Mouse (Mus musculus) urinary bladder, adult 2 months (tissue): ENCODE data around the gene Plcd1. TPM values are rescaled to one million over a fixed set of nuclear protein-coding genes. Genes with fewer than 3 reads are reported as not detected.
A peak's percentile ranks its signal among the peaks of the same experiment; 100 is the strongest.

Experiments
- DNase-seq: peaks from one replicate; pipeline ENCODE4 v3.0.0; 2022; ENCODE audit warnings: low spot score
- polyA plus RNA-seq: library from polyadenylated mRNA; depleted of rRNA; stranded (reverse); fragments of >200 nt; gene quantifications from 2 replicates; pipeline ENCODE4 v1.2.3, GENCODE M21; 2012; rRNA removed

Plcd1 gene
- polyA plus RNA-seq = 72.3 and 76.4 TPM in 2 replicates

- DNase-seq = peak; percentile 80
These were observed at the start of gene Plcd1 for GRCm38 (mm10) chr9:119093419-119094295. Plcd1 (minus strand) TSS chr9:119093502.

- DNase-seq = no peak
These were observed 48.8 kb upstream of the Plcd1 start for GRCm38 (mm10) chr9:119142066-119142465.

- DNase-seq = no peak
These were observed 45.5 kb upstream of the Plcd1 start for GRCm38 (mm10) chr9:119138836-119139235.

GRCm38 (mm10) chr9:119130692-119131091 lies 37.4 kb upstream of the Plcd1 start:
- DNase-seq = no peak

GRCm38 (mm10) chr9:119128436-119129181 lies 35.3 kb upstream of the Plcd1 start:
- DNase-seq = no peak

- no peak for DNase-seq
These were observed 29.5 kb upstream of the Plcd1 start for GRCm38 (mm10) chr9:119122596-119123369.

- no peak for DNase-seq
These were observed 26.9 kb upstream of the Plcd1 start for GRCm38 (mm10) chr9:119120168-119120560.

- no peak for DNase-seq
These were observed 26.3 kb upstream of the Plcd1 start for GRCm38 (mm10) chr9:119119409-119120167.

GRCm38 (mm10) chr9:119114911-119115310 lies 21.6 kb upstream of the Plcd1 start:
- DNase-seq = no peak

GRCm38 (mm10) chr9:119110640-119111039 lies 17.3 kb upstream of the Plcd1 start:
- no peak for DNase-seq

- no peak for DNase-seq
These were observed 16.5 kb upstream of the Plcd1 start for GRCm38 (mm10) chr9:119109685-119110353.

GRCm38 (mm10) chr9:119107566-119107965 lies 14.3 kb upstream of the Plcd1 start:
- DNase-seq = no peak

- no peak for DNase-seq
These were observed 9.4 kb upstream of the Plcd1 start for GRCm38 (mm10) chr9:119102783-119103113.

GRCm38 (mm10) chr9:119101992-119102782 lies 8.9 kb upstream of the Plcd1 start, which contains the start of gene Dlec1:
Dlec1 (plus strand) TSS chr9:119102478.
- no peak for DNase-seq

- no peak for DNase-seq
These were observed 7.0 kb upstream of the Plcd1 start for GRCm38 (mm10) chr9:119100177-119100898.

- no peak for DNase-seq
These were observed 1.3 kb upstream of the Plcd1 start for GRCm38 (mm10) chr9:119094462-119095109.

GRCm38 (mm10) chr9:119092473-119093418 lies 556 bp downstream of the Plcd1 start:
- no peak for DNase-seq
